ENCODE assay signal across 24 mouse cellular contexts in the genomic region with DNA sequence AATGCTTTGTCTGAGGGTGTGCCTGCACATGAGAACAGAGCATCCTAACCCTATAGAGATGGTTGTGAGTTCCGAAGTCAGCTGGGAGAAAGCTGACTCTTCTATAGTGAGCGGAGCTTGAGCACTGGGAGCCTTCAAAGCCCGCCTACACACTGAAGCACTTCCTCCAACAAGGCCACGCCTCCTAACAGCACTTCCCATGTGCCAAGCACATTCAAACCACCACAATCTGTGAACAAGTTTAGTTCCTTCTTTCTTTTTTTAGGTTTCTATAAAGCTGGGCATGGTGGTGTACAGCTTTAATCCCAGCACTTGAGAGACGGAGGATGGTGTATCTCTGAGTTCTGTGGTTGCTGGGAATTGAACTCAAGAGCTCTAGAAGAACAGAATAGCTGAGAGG. TPM values are rescaled to one million over a fixed set of nuclear protein-coding genes. Genes with fewer than 3 reads are reported as not detected.
DNase-seq lines count a peak whose midpoint lies in the region; ATAC-seq and TF ChIP-seq lines count a peak whose summit lies in the region.
"Had no signal": no experiment of that assay in that cellular context is flagged by ENCODE, and none has a peak within 500 bp of the region (broad histone marks: within the 10 kb centered on the region; RNA-seq: fewer than 3 reads in every experiment).

No protein-coding gene starts in this region.

- H3K36me3 ChIP-seq in ES-Bruce4 (ENCODE audit: control insufficient read depth, insufficient read depth, low read length, poor library complexity, severe bottlenecking) = peaks cover 4% of the 10 kb centered on the region; the same call in 1 of the 2 replicates
- H3K36me3 ChIP-seq: hindbrain, embryonic 13.5 days; limb, embryonic 13.5 days; liver, embryonic 12.5 days; midbrain, embryonic 15.5 days had no signal

- no peaks in the 10 kb centered on the region for H3K9me3 ChIP-seq in ES-Bruce4 (replicated peaks; ENCODE audit: control insufficient read depth, insufficient read depth, low read length, poor library complexity, severe bottlenecking)
- H3K9me3 ChIP-seq: hindbrain, embryonic 13.5 days; limb, embryonic 13.5 days; liver, embryonic 12.5 days; midbrain, embryonic 15.5 days had no signal

- no peak for DNase-seq in frontal cortex, adult 2 months (ENCODE audit: extremely low spot score in 1 of 2, low spot score in 1 of 2)
- no peak for DNase-seq in right cerebral cortex, postnatal 10 days (ENCODE audit: low spot score in 2 of 2)
- DNase-seq in thymus, postnatal 4 days = no peak
- no peak for DNase-seq in layer of hippocampus, adult 8-10 months (ENCODE audit: low spot score in 2 of 2)
- DNase-seq: adrenal gland, postnatal 36 days; cerebellum, adult 11 months; cerebellum, adult 9-11 months; forebrain, postnatal 0 days; gastrocnemius, postnatal 36 days; kidney, adult 8-10 months; kidney, postnatal 10 days; layer of hippocampus, postnatal 36 days; lung, adult 18-20 months; lung, postnatal 10 days; right cerebral cortex, adult 18-20 months had no signal

- ATAC-seq in frontal cortex, adult (ENCODE audit: low TSS enrichment) = peak; percentile 59
- peak; percentile 86 for ATAC-seq in granulocyte monocyte progenitor cell, adult 5-6 weeks (replicated peaks; ENCODE audit: poor library complexity, severe bottlenecking)
- ATAC-seq in neutrophil, adult 5-6 weeks (ENCODE audit: extremely low read depth, insufficient number of reproducible peaks, low FRiP score, poor library complexity, severe bottlenecking) = peak; percentile 86
- ATAC-seq: forebrain, postnatal 0 days; midbrain, embryonic 15.5 days had no signal

- H3K27me3 ChIP-seq in ES-Bruce4 (ENCODE audit: control insufficient read depth, insufficient read depth, low read length, poor library complexity, severe bottlenecking) = no peaks in the 10 kb centered on the region
- H3K27me3 ChIP-seq: hindbrain, embryonic 13.5 days; limb, embryonic 13.5 days; liver, embryonic 12.5 days; midbrain, embryonic 15.5 days had no signal

- H3K4me1 ChIP-seq in ES-Bruce4 (ENCODE audit: control insufficient read depth, insufficient read depth, low read length) = no peaks in the 10 kb centered on the region
- H3K4me1 ChIP-seq: hindbrain, embryonic 13.5 days; limb, embryonic 13.5 days; midbrain, embryonic 15.5 days had no signal

- H3K27ac ChIP-seq in ES-Bruce4 (ENCODE audit: insufficient read depth, low read length) = peak overlapping the region; percentile 97
- H3K27ac ChIP-seq: hindbrain, embryonic 13.5 days; limb, embryonic 13.5 days; liver, embryonic 12.5 days; midbrain, embryonic 15.5 days had no signal

- TF ChIP-seq CTCF in ES-Bruce4 (IDR thresholded peaks at IDR 0.05; ENCODE audit: low read depth, low read length) = no peak

- H3K9ac ChIP-seq in ES-Bruce4 (ENCODE audit: low read depth, poor library complexity, severe bottlenecking) = peak overlapping the region; percentile 76
- H3K9ac ChIP-seq: forebrain, postnatal 0 days; hindbrain, embryonic 13.5 days; limb, embryonic 13.5 days; liver, embryonic 12.5 days; midbrain, embryonic 15.5 days had no signal

- TF ChIP-seq EP300 in ES-Bruce4 (IDR thresholded peaks at IDR 0.05; ENCODE audit: insufficient read depth, low read depth, low read length) = no peak

- H3K4me3 ChIP-seq in ES-Bruce4 (ENCODE audit: low read depth, low read length) = peak overlapping the region; percentile 49
- H3K4me3 ChIP-seq: hindbrain, embryonic 13.5 days; limb, embryonic 13.5 days; liver, embryonic 12.5 days; midbrain, embryonic 15.5 days; myocyte had no signal

- TF ChIP-seq POLR2A in ES-Bruce4 (IDR thresholded peaks at IDR 0.05; ENCODE audit: insufficient read depth, low read length) = peak; percentile 45

RNA-seq across cellular contexts. Expression of gene Slc25a12, which starts 9.9 kb away (rescaled TPM):
- polyA plus RNA-seq in frontal cortex, adult 2 months (2012; rRNA removed) = 108 and 113 TPM in 2 replicates
- polyA plus RNA-seq in ES-Bruce4 (2011; ENCODE audit: insufficient read depth, insufficient read length, low read depth, missing spikeins) = 80.0 and 89.2 TPM in 2 replicates
- total RNA-seq in granulocyte monocyte progenitor cell, adult 5-6 weeks (2014; fragmentation: Nextera tagmentation) = 84.9 and 94.5 TPM in 2 replicates
- total RNA-seq in granulocyte monocyte progenitor cell, adult 5-6 weeks (2017) = 81.2 and 93.9 TPM in 2 replicates
- total RNA-seq in neutrophil, adult 5-6 weeks (2017) = 36.6 and 40.6 TPM in 2 replicates
- 100 to 1,000 TPM; 162 to 175 (median 163) TPM for total RNA-seq in layer of hippocampus, adult 8-10 months (2022)

RNA-seq across cellular contexts. Expression of gene Hat1, which starts 11.3 kb away (rescaled TPM):
- polyA plus RNA-seq in frontal cortex, adult 2 months (2012; rRNA removed) = 22.6 and 22.9 TPM in 2 replicates
- 659 and 692 TPM in 2 replicates for polyA plus RNA-seq in ES-Bruce4 (2011; ENCODE audit: insufficient read depth, insufficient read length, low read depth, missing spikeins)
- 118 and 134 TPM in 2 replicates for total RNA-seq in granulocyte monocyte progenitor cell, adult 5-6 weeks (2014; fragmentation: Nextera tagmentation)
- 194 and 208 TPM in 2 replicates for total RNA-seq in granulocyte monocyte progenitor cell, adult 5-6 weeks (2017)
- total RNA-seq in neutrophil, adult 5-6 weeks (2017) = 33.9 and 37.0 TPM in 2 replicates
- 10 to 100 TPM; 16.8 to 20.9 (median 18.7) TPM for total RNA-seq in layer of hippocampus, adult 8-10 months (2022)
